Mouse (Mus musculus) heart, embryonic 15.5 days (tissue): ENCODE measurements around the gene Elfn1. TPM values are rescaled to one million over a fixed set of nuclear protein-coding genes. Genes with fewer than 3 reads are reported as not detected.
A peak's percentile ranks its signal among the peaks of the same experiment; 100 is the strongest.

Experiments used
- ATAC-seq: fragments of 200-750 bp; cut with Nextera tagmentation; replicated peaks from 2 replicates; pipeline ENCODE4 v1.8.0; 2017; ENCODE audit warnings: low read depth, moderate TSS enrichment; ENCODE audit not compliant: insufficient number of reproducible peaks, insufficient read depth, low FRiP score
- H3K27ac ChIP-seq: fragments of 300-500 bp; sonication (generic); 2 replicates; pipeline ENCODE4 v1.5.1; 2015; ENCODE audit warnings: mild to moderate bottlenecking, inconsistent platforms
- H3K27me3 ChIP-seq: fragments of 300-500 bp; sonication (generic); 2 replicates; pipeline ENCODE4 v1.6.1; 2015; ENCODE audit warnings: inconsistent platforms
- H3K36me3 ChIP-seq: fragments of 300-500 bp; sonication (generic); 2 replicates; pipeline ENCODE4 v1.6.1; 2015; ENCODE audit warnings: mild to moderate bottlenecking, inconsistent platforms
- H3K4me1 ChIP-seq: fragments of 300-500 bp; sonication (generic); replicated peaks from 2 replicates; pipeline ENCODE4 v1.6.1; 2015; ENCODE audit warnings: inconsistent platforms
- H3K4me2 ChIP-seq: fragments of 300-500 bp; sonication (generic); 2 replicates; pipeline ENCODE4 v1.6.1; 2015; ENCODE audit warnings: inconsistent platforms, mild to moderate bottlenecking, moderate library complexity
- H3K4me3 ChIP-seq: fragments of 300-500 bp; sonication (generic); 2 replicates; pipeline ENCODE4 v1.5.1; 2015; ENCODE audit warnings: mild to moderate bottlenecking, inconsistent platforms
- H3K9ac ChIP-seq: fragments of 300-500 bp; sonication (generic); 2 replicates; pipeline ENCODE4 v1.6.1; 2015; ENCODE audit warnings: mild to moderate bottlenecking, inconsistent platforms
- H3K9me3 ChIP-seq: fragments of 300-500 bp; sonication (generic); replicated peaks from 2 replicates; pipeline ENCODE4 v1.6.1; 2016; ENCODE audit warnings: inconsistent platforms
- WGBS: fragments of 180-500 bp; shearing (Covaris S2); methylation state at CpG from one replicate; pipeline ENCODE4 v1.1.7; 2015; ENCODE audit warnings: mixed read lengths; 5-methylcytosine and 5-hydroxymethylcytosine counted together
- polyA plus RNA-seq: library from polyadenylated mRNA; unstranded; fragments of >200 nt; fragmentation: Nextera tagmentation; extraction: Ambion mirVana; gene quantifications from 2 replicates; pipeline ENCODE4 v1.2.1, GENCODE M21; 2015

Elfn1 gene
- polyA plus RNA-seq, 1 experiment from 2014 or later = 0.10 TPM

GRCm38 (mm10) chr5:140008523-140008806, 100.7 kb downstream of the Elfn1 start:
- Histone ChIP-seq H3K36me3 (no peaks in the 10 kb centered on the region), H3K9ac (no peak overlapping the region), H3K27me3 (no peaks in the 10 kb centered on the region), H3K4me2 (no peak overlapping the region), H3K4me3 (no peak overlapping the region), H3K27ac (no peak overlapping the region), H3K9me3 (no peaks in the 10 kb centered on the region), H3K4me1 (peaks cover 6% of the 10 kb centered on the region)
- 64% methylated on average over 5 of the region's 5 CpGs for WGBS
- no peak; the same call in 1 of the 2 replicates for ATAC-seq

GRCm38 (mm10) chr5:140009083-140009655, 101.4 kb downstream of the Elfn1 start:
- ATAC-seq = no peak
- Histone ChIP-seq H3K27me3 (no peaks in the 10 kb centered on the region), H3K4me2 (no peak overlapping the region), H3K9me3 (no peaks in the 10 kb centered on the region), H3K27ac (no peak overlapping the region), H3K4me1 (peaks cover 13% of the 10 kb centered on the region), H3K4me3 (no peak overlapping the region), H3K36me3 (no peaks in the 10 kb centered on the region), H3K9ac (no peak overlapping the region)
- WGBS = 68% methylated on average over 7 of the region's 7 CpGs

DNA sequence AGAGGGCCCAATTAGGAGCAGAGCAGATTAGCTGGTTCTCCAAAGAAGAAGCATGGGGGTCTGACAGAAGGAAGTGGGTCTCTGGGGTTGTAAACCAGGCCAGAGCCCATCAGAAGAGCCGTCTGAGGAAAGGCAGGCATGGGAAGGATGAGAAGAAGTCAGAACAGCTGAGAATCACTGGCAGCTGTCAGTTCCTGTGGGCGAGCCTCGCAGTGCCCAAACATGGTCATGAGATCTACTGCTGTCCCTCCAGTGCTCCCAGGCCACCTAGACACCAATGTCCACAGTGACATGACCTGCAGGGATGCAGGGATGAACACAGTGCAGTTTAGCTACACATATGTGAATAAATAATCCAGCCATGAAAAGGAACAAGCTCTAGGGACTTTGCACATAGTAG, 102.7 kb downstream of the Elfn1 start:
- H3K4me3 ChIP-seq = no peak overlapping the region
- no peak for ATAC-seq
- WGBS = 78% methylated on average over 3 of the region's 3 CpGs
- H3K9me3 ChIP-seq = no peaks in the 10 kb centered on the region
- no peak overlapping the region for H3K9ac ChIP-seq
- H3K36me3 ChIP-seq = no peaks in the 10 kb centered on the region
- H3K27me3 ChIP-seq = no peaks in the 10 kb centered on the region
- H3K4me2 ChIP-seq = no peak overlapping the region
- peaks cover 19% of the 10 kb centered on the region for H3K4me1 ChIP-seq
- no peak overlapping the region for H3K27ac ChIP-seq

- no peaks in the 10 kb centered on the region for H3K27me3 ChIP-seq
- H3K4me1 ChIP-seq = peaks cover 19% of the 10 kb centered on the region
- no peak overlapping the region for H3K27ac ChIP-seq
- no peak overlapping the region for H3K4me3 ChIP-seq
- 81% methylated on average over 12 of the region's 12 CpGs for WGBS
- no peak for ATAC-seq
- H3K9ac ChIP-seq = no peak overlapping the region
- H3K36me3 ChIP-seq = no peaks in the 10 kb centered on the region
- no peak overlapping the region for H3K4me2 ChIP-seq
- H3K9me3 ChIP-seq = no peaks in the 10 kb centered on the region
Observed at GRCm38 (mm10) chr5:140012286-140012967, 104.7 kb downstream of the Elfn1 start.

DNA sequence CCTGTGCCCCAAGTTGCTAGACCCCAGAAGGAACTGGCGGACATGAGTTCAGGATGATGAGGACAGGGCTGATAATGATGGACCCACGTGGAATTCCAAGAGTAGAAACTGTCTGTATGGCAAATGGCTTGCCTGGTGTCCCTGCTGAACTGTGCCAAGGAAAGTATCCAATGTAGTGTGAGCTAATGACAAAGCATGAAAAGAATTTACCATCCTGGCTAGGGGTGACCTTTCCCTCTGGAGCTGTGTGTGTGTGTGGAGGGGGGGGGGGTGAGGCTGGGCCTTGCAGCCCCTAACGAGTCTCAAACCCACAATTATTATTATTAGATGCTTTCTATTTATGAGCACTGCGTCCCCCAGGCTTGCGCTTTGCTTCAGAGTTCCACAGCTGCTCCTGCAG, 105.9 kb downstream of the Elfn1 start:
- Histone ChIP-seq H3K4me3 (no peak overlapping the region), H3K27me3 (no peaks in the 10 kb centered on the region), H3K9me3 (no peaks in the 10 kb centered on the region), H3K4me1 (peaks cover 19% of the 10 kb centered on the region), H3K9ac (0 out of 2 replicates have a peak overlapping the region, but pooled peaks have one; percentile 9), H3K4me2 (no peak overlapping the region), H3K27ac (no peak overlapping the region), H3K36me3 (no peaks in the 10 kb centered on the region)
- no peak for ATAC-seq
- 59% methylated on average over 5 of the region's 5 CpGs for WGBS

GRCm38 (mm10) chr5:140016896-140017295, 109.2 kb downstream of the Elfn1 start:
- no peaks in the 10 kb centered on the region for H3K36me3 ChIP-seq
- H3K27me3 ChIP-seq = no peaks in the 10 kb centered on the region
- H3K4me3 ChIP-seq = no peak overlapping the region
- whole genome bisulfite sequencing = 100% methylated on average over 1 of the region's 1 CpGs
- H3K9ac ChIP-seq = no peak overlapping the region
- H3K27ac ChIP-seq = no peak overlapping the region
- H3K9me3 ChIP-seq = no peaks in the 10 kb centered on the region
- no peak for ATAC-seq
- no peak overlapping the region for H3K4me2 ChIP-seq
- H3K4me1 ChIP-seq = peaks cover 28% of the 10 kb centered on the region

- WGBS = 92% methylated on average over 7 of the region's 7 CpGs
Observed at GRCm38 (mm10) chr5:140018780-140019179, 111.0 kb downstream of the Elfn1 start.

DNA sequence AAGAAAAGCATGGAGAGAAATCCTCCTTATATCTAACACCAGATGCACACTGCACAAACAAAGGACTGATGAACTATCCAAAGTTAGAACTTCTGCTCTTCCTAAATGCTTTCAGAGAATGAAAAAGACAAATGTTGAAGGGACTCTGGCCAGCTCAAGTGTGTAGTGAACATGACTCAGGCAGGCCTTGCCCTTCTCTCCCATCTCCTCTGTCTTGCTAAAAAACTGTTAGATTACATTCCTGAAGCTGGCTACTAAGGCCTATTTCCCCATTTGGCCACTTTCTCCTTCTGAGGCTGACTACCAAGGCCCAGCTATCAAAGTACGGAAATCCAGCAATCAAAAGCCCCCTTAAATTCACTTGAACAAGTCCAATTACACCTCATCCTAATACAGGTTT, 111.9 kb downstream of the Elfn1 start:
- Histone ChIP-seq H3K27ac (no peak overlapping the region), H3K9me3 (no peaks in the 10 kb centered on the region), H3K36me3 (no peaks in the 10 kb centered on the region), H3K4me3 (no peak overlapping the region), H3K27me3 (no peaks in the 10 kb centered on the region), H3K4me1 (peaks cover 11% of the 10 kb centered on the region), H3K9ac (no peak overlapping the region), H3K4me2 (no peak overlapping the region)
- WGBS = 88% methylated on average over 1 of the region's 1 CpGs
- ATAC-seq = no peak

More at GRCm38 (mm10) chr5:140018780-140019179, 111.0 kb downstream of the Elfn1 start:
- Histone ChIP-seq H3K9me3 (no peaks in the 10 kb centered on the region), H3K4me1 (peaks cover 19% of the 10 kb centered on the region), H3K36me3 (no peaks in the 10 kb centered on the region), H3K4me3 (no peak overlapping the region), H3K27ac (no peak overlapping the region), H3K27me3 (no peaks in the 10 kb centered on the region), H3K4me2 (no peak overlapping the region), H3K9ac (no peak overlapping the region)
- ATAC-seq = no peak

DNA sequence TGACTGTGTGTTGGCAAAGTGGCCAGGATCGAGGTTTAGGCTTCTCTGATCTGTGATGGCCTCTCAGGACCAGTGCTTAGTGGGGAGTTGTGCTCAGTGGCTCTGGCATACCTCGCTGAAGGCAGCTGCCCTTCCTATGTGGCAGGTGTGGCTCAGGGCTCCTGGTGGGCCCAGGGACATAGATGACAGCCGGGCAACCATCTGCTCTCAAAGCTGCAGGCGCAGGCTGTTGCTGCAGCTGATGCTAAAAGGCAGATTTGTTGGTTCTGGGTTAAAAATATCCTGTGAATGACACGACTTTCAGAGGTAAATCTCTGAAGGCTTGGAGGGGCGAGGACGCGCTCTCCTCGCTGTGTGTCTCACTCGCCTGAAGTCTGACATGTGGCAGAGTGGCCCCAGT, 114.0 kb downstream of the Elfn1 start:
- 75% methylated on average over 10 of the region's 10 CpGs for WGBS
- Histone ChIP-seq H3K36me3 (no peaks in the 10 kb centered on the region), H3K27me3 (no peaks in the 10 kb centered on the region), H3K27ac (no peak overlapping the region), H3K9ac (no peak overlapping the region), H3K4me1 (peaks cover 9% of the 10 kb centered on the region; the same call in 1 of the 2 replicates), H3K9me3 (no peaks in the 10 kb centered on the region), H3K4me2 (no peak overlapping the region), H3K4me3 (no peak overlapping the region)
- ATAC-seq = no peak

DNA sequence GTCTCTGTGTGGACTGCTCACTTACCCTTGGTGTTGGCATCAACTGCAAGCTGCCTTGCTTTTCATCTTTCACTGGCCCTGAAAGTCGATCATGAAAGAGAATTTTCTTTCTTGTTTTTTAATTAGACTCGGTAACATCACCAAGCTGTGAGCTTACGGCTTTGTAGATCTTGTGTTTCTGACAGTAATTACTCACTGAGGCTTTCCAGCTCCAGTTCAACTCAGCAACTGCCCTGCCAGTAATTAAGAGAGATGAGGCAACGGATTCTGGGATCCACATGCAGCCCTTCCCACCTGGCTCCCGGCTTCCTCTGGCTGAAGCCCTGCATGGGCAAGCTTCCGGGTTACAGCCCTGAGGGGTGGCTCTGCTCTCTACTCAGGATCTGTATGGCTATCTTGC, 115.1 kb downstream of the Elfn1 start:
- WGBS = 82% methylated on average over 6 of the region's 6 CpGs
- no peak for ATAC-seq

DNA sequence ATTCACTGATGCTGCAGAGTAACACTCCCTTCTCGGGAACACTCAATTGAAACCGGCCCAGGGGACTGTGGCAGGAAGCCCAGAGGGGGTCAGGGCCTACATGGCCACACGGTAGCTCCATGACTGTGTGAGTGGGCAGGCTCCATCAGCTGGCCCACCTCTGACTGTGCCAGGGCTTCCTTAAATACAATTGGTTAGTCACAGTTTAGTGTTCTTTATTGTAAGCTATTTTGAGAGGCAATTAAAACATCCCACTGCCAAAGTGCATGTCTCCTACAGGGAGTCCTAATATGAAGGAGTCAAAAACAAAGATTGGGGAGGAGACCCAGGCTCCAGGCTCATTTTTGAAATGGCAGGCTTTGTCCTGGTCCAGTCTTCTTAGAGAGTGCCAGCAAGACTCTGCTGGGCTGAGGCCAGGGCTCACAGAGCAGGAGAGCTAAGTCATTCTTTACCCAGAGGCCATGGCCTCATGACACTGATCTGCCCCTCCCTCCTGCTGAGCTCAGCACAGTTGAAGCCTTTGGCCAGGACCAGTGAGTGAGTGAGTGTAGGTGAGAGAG, 116.3 kb downstream of the Elfn1 start:
- H3K27ac ChIP-seq = no peak overlapping the region
- peaks cover 9% of the 10 kb centered on the region; the same call in 1 of the 2 replicates for H3K4me1 ChIP-seq
- no peaks in the 10 kb centered on the region for H3K36me3 ChIP-seq
- no peak overlapping the region for H3K4me2 ChIP-seq
- no peak overlapping the region for H3K4me3 ChIP-seq
- no peak overlapping the region for H3K9ac ChIP-seq
- no peaks in the 10 kb centered on the region for H3K9me3 ChIP-seq
- 55% methylated on average over 3 of the region's 3 CpGs for WGBS
- no peak for ATAC-seq
- H3K27me3 ChIP-seq = no peaks in the 10 kb centered on the region

More for the DNA sequence above, 115.1 kb downstream of the Elfn1 start:
- Histone ChIP-seq H3K4me3 (no peak overlapping the region), H3K4me2 (no peak overlapping the region), H3K9ac (no peak overlapping the region), H3K27me3 (no peaks in the 10 kb centered on the region), H3K27ac (no peak overlapping the region), H3K4me1 (peaks cover 9% of the 10 kb centered on the region; the same call in 1 of the 2 replicates), H3K36me3 (no peaks in the 10 kb centered on the region), H3K9me3 (no peaks in the 10 kb centered on the region)
